Mouse (Mus musculus) heart, embryonic 15.5 days (tissue): ENCODE measurements around the gene Trim68. TPM values are rescaled to one million over a fixed set of nuclear protein-coding genes. Genes with fewer than 3 reads are reported as not detected.

Experiments used
- ATAC-seq: fragments of 200-750 bp; cut with Nextera tagmentation; replicated peaks from 2 replicates; pipeline ENCODE4 v1.8.0; 2017; ENCODE audit warnings: low read depth, moderate TSS enrichment; ENCODE audit not compliant: insufficient number of reproducible peaks, insufficient read depth, low FRiP score
- H3K27ac ChIP-seq: fragments of 300-500 bp; sonication (generic); 2 replicates; pipeline ENCODE4 v1.5.1; 2015; ENCODE audit warnings: mild to moderate bottlenecking, inconsistent platforms
- H3K27me3 ChIP-seq: fragments of 300-500 bp; sonication (generic); 2 replicates; pipeline ENCODE4 v1.6.1; 2015; ENCODE audit warnings: inconsistent platforms
- H3K36me3 ChIP-seq: fragments of 300-500 bp; sonication (generic); 2 replicates; pipeline ENCODE4 v1.6.1; 2015; ENCODE audit warnings: mild to moderate bottlenecking, inconsistent platforms
- H3K4me1 ChIP-seq: fragments of 300-500 bp; sonication (generic); replicated peaks from 2 replicates; pipeline ENCODE4 v1.6.1; 2015; ENCODE audit warnings: inconsistent platforms
- H3K4me2 ChIP-seq: fragments of 300-500 bp; sonication (generic); 2 replicates; pipeline ENCODE4 v1.6.1; 2015; ENCODE audit warnings: inconsistent platforms, mild to moderate bottlenecking, moderate library complexity
- H3K4me3 ChIP-seq: fragments of 300-500 bp; sonication (generic); 2 replicates; pipeline ENCODE4 v1.5.1; 2015; ENCODE audit warnings: mild to moderate bottlenecking, inconsistent platforms
- H3K9ac ChIP-seq: fragments of 300-500 bp; sonication (generic); 2 replicates; pipeline ENCODE4 v1.6.1; 2015; ENCODE audit warnings: mild to moderate bottlenecking, inconsistent platforms
- H3K9me3 ChIP-seq: fragments of 300-500 bp; sonication (generic); replicated peaks from 2 replicates; pipeline ENCODE4 v1.6.1; 2016; ENCODE audit warnings: inconsistent platforms
- WGBS: fragments of 180-500 bp; shearing (Covaris S2); methylation state at CpG from one replicate; pipeline ENCODE4 v1.1.7; 2015; ENCODE audit warnings: mixed read lengths; 5-methylcytosine and 5-hydroxymethylcytosine counted together
- polyA plus RNA-seq: library from polyadenylated mRNA; unstranded; fragments of >200 nt; fragmentation: Nextera tagmentation; extraction: Ambion mirVana; gene quantifications from 2 replicates; pipeline ENCODE4 v1.2.1, GENCODE M21; 2015

Gene Trim68
- polyA plus RNA-seq = 11.3 and 13.6 TPM in 2 replicates

- H3K9ac ChIP-seq = peak within 1 kb of the TSS; percentile 68
- H3K4me1 ChIP-seq = peaks cover 4% of the 10 kb centered on the region
- H3K36me3 ChIP-seq = peaks cover 2% of the 10 kb centered on the region; the same call in 1 of the 2 replicates
- peak within 1 kb of the TSS; percentile 70 for H3K4me2 ChIP-seq
- H3K9me3 ChIP-seq = no peaks in the 10 kb centered on the region
- H3K27ac ChIP-seq = peak within 1 kb of the TSS; percentile 84
- WGBS = under 1% methylated on average over 40 of the region's 40 CpGs
- no peaks in the 10 kb centered on the region for H3K27me3 ChIP-seq
- peak; percentile 99 for ATAC-seq
- peak within 1 kb of the TSS; percentile 61 for H3K4me3 ChIP-seq
Observed at GRCm38 (mm10) chr7:102686944-102687501, at the start of gene Trim68. TSS of gene Trim68 (minus strand) at chr7:102687327.

DNA sequence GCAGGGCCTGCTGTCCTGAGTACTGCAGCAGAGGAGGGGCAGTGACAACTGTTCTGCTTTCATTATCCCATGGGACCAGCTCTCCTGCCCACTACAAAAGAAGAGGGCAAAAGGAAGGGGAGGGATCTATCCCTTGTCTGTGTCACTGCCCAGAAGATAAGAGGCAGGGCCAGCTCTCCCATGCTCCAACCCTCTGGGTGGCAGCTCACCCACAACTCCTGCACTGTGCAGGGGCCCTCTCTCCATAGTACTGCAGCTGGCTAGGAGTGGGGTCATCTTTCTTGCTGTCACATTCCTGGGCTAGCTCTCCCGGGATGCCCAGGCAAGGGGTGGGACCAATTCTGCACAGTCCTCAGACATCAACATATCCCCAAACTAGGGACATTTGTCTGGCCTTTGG is 46.7 kb upstream of the Trim68 start:
- Histone ChIP-seq H3K27ac (no peak overlapping the region), H3K9me3 (no peaks in the 10 kb centered on the region), H3K36me3 (no peaks in the 10 kb centered on the region), H3K4me1 (no peaks in the 10 kb centered on the region), H3K4me2 (no peak overlapping the region), H3K4me3 (no peak overlapping the region), H3K27me3 (no peaks in the 10 kb centered on the region), H3K9ac (no peak overlapping the region)
- WGBS = 6% methylated on average over 1 of the region's 1 CpGs
- ATAC-seq = no peak

DNA sequence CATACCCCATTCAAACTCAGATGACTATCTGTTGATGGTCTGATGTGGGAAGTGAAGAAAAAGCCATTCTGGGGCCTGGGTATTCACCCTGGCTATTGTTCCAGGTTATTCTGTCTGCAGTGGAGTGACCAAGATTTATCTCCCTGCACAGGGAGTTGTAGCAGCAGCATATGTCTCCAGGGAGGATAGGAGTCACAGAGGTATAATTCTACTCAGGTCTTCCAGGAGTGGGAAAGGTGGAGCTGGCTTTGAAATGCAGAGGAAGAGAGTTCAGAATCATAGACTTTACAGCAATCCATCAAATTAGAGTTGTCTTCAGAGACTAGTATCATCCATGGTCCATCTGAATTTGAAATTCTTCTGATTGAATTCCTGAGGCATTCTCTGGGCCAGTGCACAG is 40.3 kb upstream of the Trim68 start, which contains the start of gene Olfr559:
Gene Olfr559 (minus strand): TSS at position 101 of the 400 bp plus-strand sequence.
- Histone ChIP-seq H3K9me3 (no peaks in the 10 kb centered on the region), H3K36me3 (no peaks in the 10 kb centered on the region), H3K9ac (no peak within 1 kb of the TSS), H3K4me2 (no peak within 1 kb of the TSS), H3K4me1 (no peaks in the 10 kb centered on the region), H3K4me3 (no peak within 1 kb of the TSS), H3K27me3 (no peaks in the 10 kb centered on the region), H3K27ac (no peak within 1 kb of the TSS)
- no peak for ATAC-seq

DNA sequence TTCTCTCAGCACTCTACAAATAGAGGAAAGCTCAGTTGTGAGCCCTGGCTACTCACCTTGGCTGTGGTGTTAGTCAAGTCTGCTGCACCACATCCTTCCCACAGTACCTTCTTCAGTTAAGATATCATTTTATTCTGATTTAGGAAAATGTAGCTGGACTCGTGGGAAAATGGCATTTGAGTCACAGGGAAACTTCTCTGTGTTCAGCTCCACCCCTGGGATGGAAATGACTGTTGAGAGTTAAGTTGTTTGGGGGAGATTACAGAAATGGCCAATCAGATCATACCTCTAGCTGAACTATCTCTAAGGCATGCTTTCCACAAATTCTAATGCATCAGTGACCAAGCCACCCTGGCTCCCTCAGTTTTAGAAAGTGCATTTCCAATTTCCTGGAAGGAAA is 31.8 kb upstream of the Trim68 start, which contains the start of gene Olfr33:
Gene Olfr33 (minus strand): TSS at position 101 of the 400 bp plus-strand sequence.
- H3K4me2 ChIP-seq = no peak within 1 kb of the TSS
- H3K9me3 ChIP-seq = no peaks in the 10 kb centered on the region
- no peak within 1 kb of the TSS for H3K4me3 ChIP-seq
- no peak for ATAC-seq
- H3K36me3 ChIP-seq = no peaks in the 10 kb centered on the region
- H3K27me3 ChIP-seq = no peaks in the 10 kb centered on the region
- H3K27ac ChIP-seq = no peak within 1 kb of the TSS
- 26% methylated on average over 1 of the region's 1 CpGs for WGBS
- no peaks in the 10 kb centered on the region for H3K4me1 ChIP-seq
- H3K9ac ChIP-seq = no peak within 1 kb of the TSS

GRCm38 (mm10) chr7:102701915-102702314 is 14.8 kb upstream of the Trim68 start, which contains the start of gene Olfr558:
TSS of gene Olfr558 (plus strand) at chr7:102702215.
- Histone ChIP-seq H3K4me2 (no peak within 1 kb of the TSS), H3K27me3 (no peaks in the 10 kb centered on the region)

GRCm38 (mm10) chr7:102698461-102698860 is 11.3 kb upstream of the Trim68 start:
- Histone ChIP-seq H3K4me3 (no peak overlapping the region), H3K4me1 (no peaks in the 10 kb centered on the region), H3K36me3 (no peaks in the 10 kb centered on the region), H3K27ac (no peak overlapping the region), H3K9ac (no peak overlapping the region), H3K9me3 (no peaks in the 10 kb centered on the region), H3K4me2 (no peak overlapping the region), H3K27me3 (no peaks in the 10 kb centered on the region)
- no peak for ATAC-seq
- WGBS = 83% methylated on average over 7 of the region's 7 CpGs

More at GRCm38 (mm10) chr7:102701915-102702314, 14.8 kb upstream of the Trim68 start, which contains the start of gene Olfr558:
- H3K9me3 ChIP-seq = no peaks in the 10 kb centered on the region
- no peak within 1 kb of the TSS for H3K9ac ChIP-seq
- ATAC-seq = no peak
- H3K4me3 ChIP-seq = no peak within 1 kb of the TSS
- H3K27ac ChIP-seq = no peak within 1 kb of the TSS
- H3K36me3 ChIP-seq = no peaks in the 10 kb centered on the region
- no peaks in the 10 kb centered on the region for H3K4me1 ChIP-seq

- Histone ChIP-seq H3K9me3 (no peaks in the 10 kb centered on the region), H3K4me3 (no peak within 1 kb of the TSS), H3K36me3 (no peaks in the 10 kb centered on the region), H3K9ac (no peak within 1 kb of the TSS), H3K4me2 (no peak within 1 kb of the TSS), H3K27me3 (no peaks in the 10 kb centered on the region), H3K4me1 (no peaks in the 10 kb centered on the region), H3K27ac (no peak within 1 kb of the TSS)
- 54% methylated on average over 5 of the region's 5 CpGs for WGBS
- 0 out of 2 replicates have a peak, but pooled peaks have one; percentile 7 for ATAC-seq
Observed at GRCm38 (mm10) chr7:102695358-102696125, 8.4 kb upstream of the Trim68 start, which contains the start of gene Olfr557. TSS of gene Olfr557 (plus strand) at chr7:102695910.

DNA sequence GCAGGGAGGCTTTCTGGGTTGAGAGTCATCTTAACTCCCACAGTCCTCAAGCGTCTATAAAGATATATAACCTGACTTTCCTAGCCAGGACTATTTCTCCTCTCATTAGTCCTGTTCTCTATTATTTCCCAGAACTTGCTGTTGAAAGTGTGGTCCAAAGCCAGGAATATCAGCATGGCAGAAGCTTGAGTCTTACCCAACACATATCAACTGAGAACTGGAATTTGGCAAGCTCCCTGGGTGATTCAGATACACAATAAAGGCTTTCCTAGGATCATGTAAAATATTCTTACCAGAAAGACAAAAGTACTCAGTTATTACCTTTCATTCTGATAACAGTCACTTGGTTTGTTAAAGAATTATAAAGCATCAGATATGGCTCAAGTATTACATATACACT is 5.2 kb downstream of the Trim68 start:
- H3K9ac ChIP-seq = no peak overlapping the region
- no peak overlapping the region for H3K4me3 ChIP-seq
- no peak overlapping the region for H3K4me2 ChIP-seq
- no peaks in the 10 kb centered on the region for H3K4me1 ChIP-seq
- H3K27ac ChIP-seq = no peak overlapping the region
- WGBS = 74% methylated on average over 1 of the region's 1 CpGs
- no peak for ATAC-seq
- no peaks in the 10 kb centered on the region for H3K27me3 ChIP-seq
- H3K36me3 ChIP-seq = peaks cover 2% of the 10 kb centered on the region; the same call in 1 of the 2 replicates
- no peaks in the 10 kb centered on the region for H3K9me3 ChIP-seq

GRCm38 (mm10) chr7:102676225-102676624 is 10.9 kb downstream of the Trim68 start:
- Histone ChIP-seq H3K9ac (no peak overlapping the region), H3K4me2 (no peak overlapping the region), H3K27me3 (no peaks in the 10 kb centered on the region), H3K36me3 (no peaks in the 10 kb centered on the region), H3K9me3 (no peaks in the 10 kb centered on the region), H3K4me3 (no peak overlapping the region), H3K27ac (no peak overlapping the region), H3K4me1 (no peaks in the 10 kb centered on the region)
- ATAC-seq = no peak
- WGBS = 69% methylated on average over 2 of the region's 2 CpGs

DNA sequence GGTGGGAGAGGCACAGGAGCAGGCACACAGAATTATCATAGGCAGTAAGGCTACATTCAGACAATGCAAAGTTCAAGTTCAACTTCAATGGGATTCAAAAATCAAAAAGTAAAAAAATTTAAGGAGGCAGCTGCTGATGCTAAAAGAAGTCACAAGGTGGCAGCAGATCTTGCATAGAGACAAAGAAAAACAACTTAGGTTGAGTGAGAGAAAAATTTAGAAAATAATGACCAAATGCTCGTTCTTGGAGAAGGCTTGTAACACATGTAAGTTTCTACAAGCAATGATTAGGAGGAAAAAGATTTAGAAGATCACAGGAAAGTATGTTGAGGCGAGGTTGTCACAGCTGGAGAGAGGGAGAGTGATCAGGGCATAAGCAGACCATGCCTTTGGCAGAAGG is 21.7 kb downstream of the Trim68 start:
- Histone ChIP-seq H3K36me3 (no peaks in the 10 kb centered on the region), H3K4me1 (no peaks in the 10 kb centered on the region), H3K4me3 (no peak overlapping the region), H3K9me3 (no peaks in the 10 kb centered on the region), H3K4me2 (no peak overlapping the region), H3K9ac (no peak overlapping the region), H3K27ac (no peak overlapping the region), H3K27me3 (no peaks in the 10 kb centered on the region)
- WGBS = 30% methylated on average over 2 of the region's 2 CpGs
- ATAC-seq = no peak

DNA sequence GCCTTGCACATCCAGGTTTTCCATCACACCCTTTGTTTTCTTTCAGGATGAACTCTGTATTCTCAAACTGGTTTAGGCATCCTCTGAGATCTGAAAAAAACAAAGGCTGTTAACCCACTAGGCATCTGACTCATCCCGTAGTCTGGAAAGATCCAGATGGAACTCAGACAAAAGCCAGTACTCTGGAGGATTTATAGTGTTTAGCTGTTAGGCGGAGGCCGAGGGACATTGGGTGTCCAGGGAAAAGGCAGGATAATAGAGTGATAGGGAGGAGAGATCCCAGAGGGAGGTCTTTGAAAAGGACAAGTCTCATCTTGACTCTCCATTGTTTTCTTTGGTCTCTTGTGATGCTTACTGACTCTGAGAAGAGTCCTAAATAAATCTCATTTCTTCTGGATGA is 22.5 kb downstream of the Trim68 start, which contains the start of gene Olfr556:
Gene Olfr556 (plus strand): TSS at position 301 of the 400 bp plus-strand sequence.
- no peak within 1 kb of the TSS for H3K9ac ChIP-seq
- H3K4me3 ChIP-seq = no peak within 1 kb of the TSS
- no peaks in the 10 kb centered on the region for H3K36me3 ChIP-seq
- H3K27ac ChIP-seq = no peak within 1 kb of the TSS
- ATAC-seq = no peak
- H3K27me3 ChIP-seq = no peaks in the 10 kb centered on the region
- WGBS = 65% methylated on average over 3 of the region's 3 CpGs
- H3K4me2 ChIP-seq = no peak within 1 kb of the TSS
- no peaks in the 10 kb centered on the region for H3K9me3 ChIP-seq
- no peaks in the 10 kb centered on the region for H3K4me1 ChIP-seq
